Mouse (Mus musculus) right cerebral cortex, postnatal 10 days (tissue): ENCODE measurements around the gene Ablim1.

Experiments used
- DNase-seq, 2 experiments: peaks; one replicate each; pipeline ENCODE4 v3.0.0; 2021; ENCODE audit warnings: low spot score in 2 of 2

Ablim1 gene

GRCm38 (mm10) chr19:57077826-57078699 is 236.7 kb downstream of the Ablim1 start:
- no peak for DNase-seq

GRCm38 (mm10) chr19:57073450-57073849 is 241.3 kb downstream of the Ablim1 start:
- no peak for DNase-seq

DNA sequence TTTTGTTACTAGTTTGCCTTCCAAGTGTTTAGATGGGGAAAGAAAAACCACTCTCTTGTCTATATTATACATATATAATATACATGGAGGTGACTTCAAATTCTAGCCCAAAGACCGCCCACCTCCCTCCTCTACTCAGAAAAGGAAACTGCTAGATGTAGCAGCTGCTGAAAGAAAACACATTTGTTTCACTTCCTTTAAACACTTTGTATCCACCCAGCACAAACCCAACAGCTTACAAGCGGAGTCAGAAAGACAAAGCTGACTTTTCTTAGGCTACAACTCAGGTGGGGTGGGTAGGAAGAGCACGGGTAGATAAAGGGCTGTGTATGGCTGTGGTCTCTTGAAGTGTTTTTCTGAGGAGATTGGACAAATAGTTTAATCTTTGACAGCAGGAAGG is 242.0 kb downstream of the Ablim1 start:
- no peak for DNase-seq

GRCm38 (mm10) chr19:57067108-57067613 is 247.6 kb downstream of the Ablim1 start:
- DNase-seq = no peak

DNA sequence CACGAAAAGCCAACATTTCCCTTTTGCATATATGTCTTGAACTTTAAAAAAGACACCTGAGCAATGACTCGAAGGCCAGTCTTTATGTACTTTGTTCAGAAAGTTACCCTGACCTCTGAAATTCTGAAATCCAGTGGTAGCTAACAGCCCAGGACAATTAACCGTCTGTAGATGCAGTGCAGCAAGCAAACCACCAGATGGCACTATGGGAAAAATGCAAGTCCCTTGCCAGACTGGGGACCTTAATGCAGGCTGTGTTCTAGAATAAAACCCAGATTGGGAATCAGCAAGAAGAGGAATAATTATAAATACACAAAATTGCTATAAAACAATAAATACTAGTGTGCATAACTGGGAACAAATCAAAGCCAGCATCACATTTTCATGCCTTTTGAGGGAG is 248.4 kb downstream of the Ablim1 start:
- peak; percentile 76 to 82 for DNase-seq

DNA sequence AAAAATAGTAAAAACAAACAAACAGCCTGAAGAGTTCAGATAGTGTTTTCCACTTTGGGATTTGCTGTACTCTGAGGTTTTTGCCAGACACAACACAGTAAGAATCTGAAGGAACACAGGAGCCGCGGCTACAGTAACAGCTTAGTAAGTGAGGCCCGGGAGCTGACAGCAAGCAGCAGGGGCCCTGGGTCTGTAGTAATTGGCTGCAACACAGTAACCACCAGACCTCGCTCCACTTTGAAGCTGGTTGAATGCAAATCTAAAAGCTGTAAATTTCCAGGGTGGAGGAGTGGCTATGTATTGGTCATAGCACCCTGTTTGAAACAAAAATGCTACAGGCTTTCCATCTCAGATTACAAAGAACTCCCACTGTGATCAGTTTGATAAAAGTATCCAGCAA is 252.0 kb downstream of the Ablim1 start:
- DNase-seq = no peak

DNA sequence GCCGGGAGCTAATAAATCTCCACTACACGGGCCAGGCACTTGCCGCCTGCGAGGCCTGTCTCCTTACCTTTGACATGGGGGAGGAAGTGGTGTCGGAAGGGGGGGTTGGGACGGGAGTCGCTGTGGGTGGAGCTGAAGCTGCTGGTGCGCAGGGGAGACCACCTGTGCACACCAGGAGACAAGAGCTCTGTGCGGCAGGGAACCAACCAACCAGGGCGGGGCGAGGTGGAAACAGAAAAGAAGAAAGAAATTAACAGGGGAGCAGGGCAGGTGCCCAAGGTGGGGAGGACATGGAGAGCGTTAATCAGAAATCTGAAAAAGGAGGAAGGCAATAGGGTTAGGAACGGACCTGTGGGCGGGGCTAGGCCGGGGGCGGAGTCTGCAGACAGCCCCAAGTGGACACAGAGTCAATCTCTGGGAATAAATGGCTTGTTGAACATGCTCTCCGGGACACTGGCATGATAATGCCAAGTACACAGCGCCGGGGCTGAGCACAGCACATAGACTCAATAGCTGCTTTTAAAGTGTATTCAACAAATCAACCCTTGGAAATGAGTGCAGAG is 255.6 kb downstream of the Ablim1 start:
- DNase-seq = no peak

- DNase-seq = no peak
These were observed 257.2 kb downstream of the Ablim1 start for GRCm38 (mm10) chr19:57057568-57057967.

- DNase-seq = peak in 1 of 2 experiments; percentile 62
These were observed 259.3 kb downstream of the Ablim1 start for GRCm38 (mm10) chr19:57055215-57056120.

DNA sequence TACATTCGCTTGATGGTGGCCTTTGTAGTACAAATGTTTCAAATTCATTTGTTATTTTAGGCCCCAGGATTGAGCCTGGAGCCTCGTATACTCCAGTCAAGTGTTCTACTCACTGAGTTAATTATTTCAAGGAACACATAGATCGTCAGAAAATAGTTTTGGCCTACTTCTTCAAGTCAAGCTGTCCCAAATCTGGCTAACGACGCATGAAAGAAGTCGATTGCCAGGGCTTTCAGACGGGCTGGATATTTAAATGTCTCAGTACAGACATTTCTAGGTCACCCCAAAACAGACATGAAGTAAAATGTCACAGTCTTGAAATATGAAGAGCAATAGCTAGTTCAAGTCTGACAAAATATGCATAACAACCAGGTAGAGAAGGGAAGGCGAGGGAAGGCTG is 261.8 kb downstream of the Ablim1 start:
- no peak for DNase-seq

DNA sequence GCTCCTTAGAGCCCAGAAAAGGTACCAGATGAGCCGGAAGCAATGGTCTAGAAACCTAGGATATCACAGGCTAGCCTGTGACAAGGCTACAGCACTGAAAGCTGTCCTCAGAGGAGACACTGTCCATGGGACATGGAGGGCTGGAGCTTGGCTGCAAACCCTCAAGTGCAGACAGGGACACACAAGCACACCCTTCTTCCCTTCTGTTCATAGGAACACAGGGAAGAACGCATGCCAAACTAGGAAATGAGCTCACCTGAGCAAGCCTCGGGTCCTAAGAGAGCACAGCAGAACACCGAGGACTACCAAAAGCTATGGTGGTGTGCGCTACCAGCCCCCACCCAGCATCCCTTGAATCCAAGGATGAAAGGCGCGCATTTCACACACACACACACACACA is 262.7 kb downstream of the Ablim1 start:
- DNase-seq = no peak

GRCm38 (mm10) chr19:57049592-57050090 is 265.1 kb downstream of the Ablim1 start:
- no peak for DNase-seq

DNA sequence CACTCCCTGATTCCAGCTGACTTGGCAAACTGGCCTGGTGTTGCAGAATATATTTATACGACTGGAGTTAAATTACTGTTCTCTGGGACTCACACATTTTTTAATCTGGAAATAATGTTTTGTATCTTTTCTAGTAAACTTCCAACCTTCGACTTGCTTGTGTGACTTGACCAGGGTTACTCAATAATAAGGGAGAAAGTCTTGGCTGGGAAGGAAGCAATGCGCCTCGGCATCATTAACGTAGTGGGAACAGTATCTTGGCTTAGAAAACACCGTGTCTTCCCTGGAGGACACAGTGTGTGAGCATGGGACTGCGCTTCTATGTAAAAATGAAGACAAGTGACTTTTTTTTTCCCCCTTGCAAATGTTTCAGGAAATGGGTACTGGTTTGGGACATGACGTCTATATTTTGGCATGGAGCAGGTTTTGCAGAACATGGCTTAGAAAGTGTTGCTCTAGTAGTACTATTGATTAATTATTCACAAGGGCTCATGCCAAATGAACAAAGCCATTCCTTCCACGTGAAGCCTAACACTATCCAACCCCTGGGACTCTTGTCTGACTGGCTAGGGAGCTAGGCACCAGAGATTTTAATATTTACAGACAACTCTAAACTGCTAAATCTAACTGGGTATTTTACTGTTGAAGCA is 266.9 kb downstream of the Ablim1 start:
- DNase-seq = no peak

- peak; percentile 46 to 56 for DNase-seq
These were observed 275.5 kb downstream of the Ablim1 start for GRCm38 (mm10) chr19:57039258-57039657.

GRCm38 (mm10) chr19:57036860-57037259 is 277.9 kb downstream of the Ablim1 start:
- no peak for DNase-seq

GRCm38 (mm10) chr19:57031582-57031981 is 283.1 kb downstream of the Ablim1 start:
- peak; percentile 63 to 68 for DNase-seq

DNA sequence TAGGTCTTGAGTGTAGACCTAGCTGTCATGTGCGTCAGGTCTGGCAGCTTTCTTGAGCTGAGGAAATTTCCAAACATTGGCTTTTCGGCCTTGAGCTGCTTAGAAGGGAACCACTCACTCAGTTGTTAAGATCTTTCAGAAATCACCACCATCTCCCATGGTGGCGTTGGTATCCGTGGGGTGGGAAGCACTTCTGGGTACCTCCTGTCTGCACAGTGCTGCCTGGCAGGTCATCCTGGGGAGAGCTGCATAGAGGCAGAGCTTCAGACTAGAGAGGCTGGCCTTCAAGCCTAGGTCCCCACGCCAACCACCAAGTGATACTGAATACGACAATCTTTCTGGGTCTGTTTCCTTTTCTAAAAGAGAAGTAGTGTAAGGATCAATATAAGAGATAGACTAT is 285.3 kb downstream of the Ablim1 start:
- no peak for DNase-seq

DNA sequence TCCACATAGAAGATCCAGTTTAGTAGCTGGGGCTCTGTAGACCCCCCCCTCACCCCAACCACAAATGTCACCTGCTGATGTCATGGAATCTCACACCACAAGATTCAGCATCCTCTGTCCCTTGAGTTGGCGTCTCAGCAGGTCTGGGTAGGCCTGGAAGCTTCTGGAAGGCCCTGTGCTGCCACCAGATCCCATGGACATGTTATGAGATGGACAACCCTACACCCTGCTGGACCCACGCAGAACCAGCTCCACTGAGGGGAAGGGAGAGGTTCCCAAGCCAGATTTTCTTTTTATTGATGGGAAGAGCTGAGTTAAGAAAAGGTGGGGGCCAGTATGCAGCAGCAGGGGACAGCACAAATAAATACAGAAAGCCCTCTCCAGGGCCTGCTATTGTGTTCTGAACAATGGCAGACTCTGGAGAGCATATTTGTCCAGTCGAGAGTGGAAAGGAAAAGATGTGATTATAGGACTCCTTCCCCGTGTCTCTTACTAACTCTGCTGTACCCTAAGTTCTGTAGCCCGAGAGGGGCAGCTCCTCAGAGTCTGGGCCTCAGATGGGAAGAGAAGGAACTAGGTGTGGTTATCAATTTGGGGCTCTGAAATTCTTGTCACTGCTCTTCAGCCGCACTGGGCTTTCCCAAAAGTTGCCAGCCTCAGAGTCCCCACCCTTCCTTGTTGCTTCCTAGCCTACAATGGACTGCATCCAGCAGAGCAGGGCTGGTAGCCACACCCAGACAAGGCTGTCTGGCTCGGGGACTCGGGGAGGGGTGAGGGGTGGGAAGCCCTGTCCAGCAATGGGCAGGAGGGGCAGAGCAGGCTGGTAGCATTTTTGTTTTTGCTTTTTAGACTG is 286.2 kb downstream of the Ablim1 start:
- DNase-seq = no peak

DNA sequence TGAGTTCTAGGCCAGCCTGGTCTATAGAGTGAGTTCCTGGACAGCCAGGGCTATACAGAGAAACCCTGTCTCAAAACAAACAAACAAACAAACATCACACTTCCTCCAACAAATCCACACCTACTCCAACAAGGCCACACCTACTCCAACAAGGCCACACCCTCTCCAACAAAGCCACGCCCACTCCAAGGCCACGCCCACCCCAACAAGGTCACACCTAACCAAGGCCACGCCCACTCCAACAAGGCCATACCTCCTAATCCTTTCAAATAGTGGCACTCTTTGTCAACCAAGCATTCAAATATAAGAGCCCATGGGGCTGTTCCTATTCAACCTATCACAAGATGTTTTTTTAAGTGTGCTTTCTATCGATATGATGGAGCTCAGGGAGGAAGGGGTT is 288.2 kb downstream of the Ablim1 start:
- no peak for DNase-seq

GRCm38 (mm10) chr19:57017785-57018179 is 296.9 kb downstream of the Ablim1 start:
- no peak for DNase-seq
